Mouse (Mus musculus) megakaryocyte progenitor cell, adult 5-6 weeks (primary cell): ENCODE measurements around the gene Anapc15. TPM values are rescaled to one million over a fixed set of nuclear protein-coding genes. Genes with fewer than 3 reads are reported as not detected.

ENCODE experiments used
- ATAC-seq: replicated peaks from 2 replicates; pipeline ENCODE4 v1.8.0; 2016; ENCODE audit warnings: mild to moderate bottlenecking, moderate TSS enrichment, inconsistent platforms; ENCODE audit not compliant: poor library complexity
- total RNA-seq, 2 experiments: library from RNA; stranded (forward) in 1 of 2; stranded (reverse) in 1 of 2; fragments of 157-497, 149-512 nt in 1 of 2; fragments of 200-1000 nt in 1 of 2; gene quantifications; 2 replicates each; pipeline versions ENCODE4 v1.2.3 to v1.2.4; 2015 to 2017

Gene Anapc15
- total RNA-seq, 2 experiments from 2014 or later = 70.6 to 132 TPM

GRCm38 (mm10) chr7:101938348-101938747 is 74.8 kb downstream of the Anapc15 start:
- no peak for ATAC-seq

DNA sequence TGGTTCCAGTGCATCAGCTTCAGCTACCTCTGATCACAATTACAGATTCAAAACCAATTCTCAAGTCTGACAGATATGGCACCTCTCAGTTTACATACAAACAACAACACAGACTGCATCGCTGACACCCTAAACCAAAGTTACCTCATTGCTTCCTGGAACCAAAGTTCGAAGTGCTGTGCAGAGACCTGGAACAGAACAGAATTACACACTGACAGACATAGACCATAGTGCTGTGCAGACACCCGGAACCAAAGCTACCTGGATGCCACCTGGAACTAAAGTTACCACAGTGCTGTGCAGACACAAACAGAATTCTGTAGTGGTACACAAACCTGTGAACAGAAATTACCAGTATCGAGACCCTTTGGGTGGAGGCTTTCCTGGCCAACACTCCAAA is 76.2 kb downstream of the Anapc15 start:
- no peak for ATAC-seq

DNA sequence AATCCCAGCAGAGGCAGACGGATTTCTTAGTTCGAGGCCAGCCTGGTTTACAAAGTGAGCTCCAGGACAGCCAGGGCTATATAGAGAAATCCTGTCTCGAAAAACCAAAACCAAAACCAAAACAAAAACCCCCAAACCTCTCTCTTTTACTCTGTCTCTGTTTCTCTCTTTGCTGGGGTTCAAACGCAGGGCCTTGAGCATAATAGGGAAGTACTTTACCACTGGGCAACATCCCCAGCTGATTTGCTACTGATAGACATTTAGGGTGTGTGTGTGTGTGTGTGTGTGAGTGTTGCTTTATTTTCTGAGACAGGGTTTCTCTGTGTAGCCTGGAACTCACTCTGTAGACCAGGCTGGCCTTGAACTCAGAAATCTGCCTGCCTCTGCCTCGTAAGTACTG is 85.5 kb downstream of the Anapc15 start:
- ATAC-seq = peak; percentile 76

Other genes starting within 250 kb of the Anapc15 start
- gene Clpb, start 200.1 kb upstream of the Anapc15 start, total RNA-seq (2015) = 7.2 and 9.9 TPM in 2 replicates
- gene Clpb, start 200.1 kb upstream of the Anapc15 start, total RNA-seq (2017) = 32.9 and 45.8 TPM in 2 replicates
- not detected in 2 replicates for gene Phox2a, start 45.4 kb upstream of the Anapc15 start, total RNA-seq (2015)
- gene Phox2a, start 45.4 kb upstream of the Anapc15 start, total RNA-seq (2017) = not detected in 2 replicates
- gene Inppl1, start 25.5 kb upstream of the Anapc15 start, total RNA-seq (2015) = 1.2 and 4.0 TPM in 2 replicates
- gene Inppl1, start 25.5 kb upstream of the Anapc15 start, total RNA-seq (2017) = 1.6 and 4.6 TPM in 2 replicates
- gene Folr2, start 6.5 kb upstream of the Anapc15 start, total RNA-seq (2015) = not detected in 2 replicates
- not detected in 2 replicates for gene Folr2, start 6.5 kb upstream of the Anapc15 start, total RNA-seq (2017)
- 0.74 and 1.9 TPM in 2 replicates for gene Folr1, start 7.1 kb downstream of the Anapc15 start, total RNA-seq (2015)
- gene Folr1, start 7.1 kb downstream of the Anapc15 start, total RNA-seq (2017) = 0.37 TPM in 1 of 2 replicates, not detected in the other
- gene Lamtor1, start 42.2 kb downstream of the Anapc15 start, total RNA-seq (2015) = 74.7 and 91.8 TPM in 2 replicates
- 75.0 and 75.7 TPM in 2 replicates for gene Lamtor1, start 42.2 kb downstream of the Anapc15 start, total RNA-seq (2017)
- 0.10 TPM in 1 of 2 replicates, not detected in the other for gene Tomt, start 42.6 kb downstream of the Anapc15 start, total RNA-seq (2015)
- 0.07 TPM in 1 of 2 replicates, not detected in the other for gene Tomt, start 42.6 kb downstream of the Anapc15 start, total RNA-seq (2017)
- gene Lrrc51, start 70.2 kb downstream of the Anapc15 start, total RNA-seq (2015) = 1.9 and 3.8 TPM in 2 replicates
- 1.0 TPM in 1 of 2 replicates, not detected in the other for gene Lrrc51, start 70.2 kb downstream of the Anapc15 start, total RNA-seq (2017)
- 83.1 and 93.8 TPM in 2 replicates for gene Numa1, start 70.4 kb downstream of the Anapc15 start, total RNA-seq (2015)
- 156 and 190 TPM in 2 replicates for gene Numa1, start 70.4 kb downstream of the Anapc15 start, total RNA-seq (2017)
- gene Il18bp, start 155.0 kb downstream of the Anapc15 start, total RNA-seq (2015) = 3.1 and 7.6 TPM in 2 replicates
- 2.1 and 2.5 TPM in 2 replicates for gene Il18bp, start 155.0 kb downstream of the Anapc15 start, total RNA-seq (2017)
- 11.3 and 12.2 TPM in 2 replicates for gene Rnf121, start 201.8 kb downstream of the Anapc15 start, total RNA-seq (2015)
- 7.1 and 12.7 TPM in 2 replicates for gene Rnf121, start 201.8 kb downstream of the Anapc15 start, total RNA-seq (2017)
- gene Xndc1, start 201.8 kb downstream of the Anapc15 start, total RNA-seq (2015) = 17.6 and 19.7 TPM in 2 replicates
- gene Xndc1, start 201.8 kb downstream of the Anapc15 start, total RNA-seq (2017) = 28.4 and 30.3 TPM in 2 replicates
- gene Xntrpc, start 202.0 kb downstream of the Anapc15 start, total RNA-seq (2015) = 0.57 and 0.85 TPM in 2 replicates
- gene Xntrpc, start 202.0 kb downstream of the Anapc15 start, total RNA-seq (2017) = 0.34 and 0.92 TPM in 2 replicates
- not detected in 2 replicates for gene Trpc2, start 219.4 kb downstream of the Anapc15 start, total RNA-seq (2015)
- 0.24 TPM in 1 of 2 replicates, not detected in the other for gene Trpc2, start 219.4 kb downstream of the Anapc15 start, total RNA-seq (2017)
- not detected in 2 replicates for gene Art1, start 238.0 kb downstream of the Anapc15 start, total RNA-seq (2015)
- gene Art1, start 238.0 kb downstream of the Anapc15 start, total RNA-seq (2017) = not detected in 2 replicates
- 0.12 TPM in 1 of 2 replicates, not detected in the other for gene Art5, start 245.8 kb downstream of the Anapc15 start, total RNA-seq (2015)
- gene Art5, start 245.8 kb downstream of the Anapc15 start, total RNA-seq (2017) = 0.17 and 0.20 TPM in 2 replicates